Mouse (Mus musculus) midbrain, embryonic 11.5 days (tissue): ENCODE data around the gene Tcf15. TPM values are rescaled to one million over a fixed set of nuclear protein-coding genes. Genes with fewer than 3 reads are reported as not detected.

Experiments used
- ATAC-seq: fragments of 200-750 bp; cut with Nextera tagmentation; 2 replicates; pipeline ENCODE4 v1.8.0; 2017; ENCODE audit warnings: moderate TSS enrichment, moderate library complexity; ENCODE audit not compliant: low FRiP score
- DNase-seq: peaks from one replicate; pipeline ENCODE4 v3.0.0; 2015; ENCODE audit warnings: low spot score; ENCODE audit errors: missing footprints
- H3K27ac ChIP-seq: fragments of 300-500 bp; sonication (generic); 2 replicates; pipeline ENCODE4 v1.5.1; 2014; ENCODE audit warnings: low read depth, low read length
- H3K27me3 ChIP-seq: fragments of 300-500 bp; sonication (generic); 2 replicates; pipeline ENCODE4 v1.6.1; 2014; ENCODE audit warnings: mild to moderate bottlenecking, low read length, moderate library complexity, mixed read lengths; ENCODE audit not compliant: control insufficient read depth, insufficient read depth
- H3K36me3 ChIP-seq: fragments of 300-500 bp; sonication (generic); 2 replicates; pipeline ENCODE4 v1.6.1; 2014; ENCODE audit warnings: mild to moderate bottlenecking, low read length, moderate library complexity, mixed read lengths; ENCODE audit not compliant: control insufficient read depth, insufficient read depth
- H3K4me1 ChIP-seq: fragments of 300-500 bp; sonication (generic); 2 replicates; pipeline ENCODE4 v1.6.1; 2014; ENCODE audit warnings: low read length; ENCODE audit not compliant: control insufficient read depth, insufficient read depth
- H3K4me2 ChIP-seq: fragments of 300-500 bp; sonication (generic); 2 replicates; pipeline ENCODE4 v1.6.1; 2014; ENCODE audit warnings: mild to moderate bottlenecking, moderate library complexity
- H3K4me3 ChIP-seq: fragments of 300-500 bp; sonication (generic); 2 replicates; pipeline ENCODE4 v1.5.1; 2014; ENCODE audit warnings: low read depth, low read length
- H3K9ac ChIP-seq: fragments of 300-500 bp; sonication (generic); 2 replicates; pipeline ENCODE4 v1.6.1; 2014; ENCODE audit warnings: low read length
- H3K9me3 ChIP-seq: fragments of 300-500 bp; sonication (generic); 2 replicates; pipeline ENCODE4 v1.6.1; 2016; ENCODE audit warnings: low read length; ENCODE audit not compliant: control insufficient read depth
- WGBS: fragments of 180-500 bp; shearing (Covaris S2); extraction: QIAGEN DNeasy Blood & Tissue Kit; methylation state at CpG from one replicate; pipeline ENCODE4 v1.1.7; 2014; 5-methylcytosine and 5-hydroxymethylcytosine counted together
- polyA plus RNA-seq: library from polyadenylated mRNA; unstranded; fragments of >200 nt; fragmentation: Nextera tagmentation; extraction: Ambion mirVana; gene quantifications from 2 replicates; pipeline ENCODE4 v1.2.1, GENCODE M21; 2014

The Tcf15 gene
- polyA plus RNA-seq, 1 experiment from 2014 or later: 3.2 TPM

GRCm38 (mm10) chr2:152189213-152189612, 45.9 kb downstream of the Tcf15 start:
- Histone ChIP-seq H3K9ac (no peak overlapping the region), H3K27me3 (no peaks in the 10 kb centered on the region), H3K9me3 (no peaks in the 10 kb centered on the region), H3K4me3 (no peak overlapping the region), H3K36me3 (no peaks in the 10 kb centered on the region), H3K27ac (no peak overlapping the region), H3K4me1 (no peaks in the 10 kb centered on the region), H3K4me2 (no peak overlapping the region)
- ATAC-seq (no peak), DNase-seq (no peak)
- 80% methylated on average over 7 of the region's 7 CpGs for WGBS

GRCm38 (mm10) chr2:152189640-152190039, 46.3 kb downstream of the Tcf15 start:
- Histone ChIP-seq H3K4me2 (no peak overlapping the region), H3K9ac (no peak overlapping the region), H3K9me3 (no peaks in the 10 kb centered on the region), H3K4me3 (no peak overlapping the region), H3K27me3 (no peaks in the 10 kb centered on the region), H3K4me1 (no peaks in the 10 kb centered on the region), H3K36me3 (no peaks in the 10 kb centered on the region), H3K27ac (no peak overlapping the region)
- ATAC-seq (no peak), DNase-seq (no peak)
- 71% methylated on average over 9 of the region's 9 CpGs for WGBS

DNA sequence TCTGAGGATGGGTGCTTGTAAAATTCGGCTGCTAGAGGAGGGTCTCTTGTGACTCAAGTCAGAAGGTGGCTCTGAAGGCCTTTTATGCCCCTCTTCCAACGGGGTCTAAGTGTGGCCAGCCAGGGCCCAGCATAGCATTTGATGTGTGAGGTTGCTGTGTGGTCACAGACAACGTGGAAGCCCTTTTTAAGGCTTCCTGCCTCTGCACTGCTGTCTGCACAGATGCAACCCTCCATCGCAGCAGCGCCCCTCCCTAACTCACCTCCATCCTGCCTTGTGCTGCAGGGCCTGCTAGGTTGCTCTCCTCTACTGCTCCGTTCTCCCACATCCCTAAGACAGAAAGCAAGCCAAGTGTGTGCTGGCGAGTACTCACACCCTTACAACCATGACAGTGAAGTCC, 46.8 kb downstream of the Tcf15 start:
- H3K4me3 ChIP-seq: no peak overlapping the region
- ATAC-seq: no peak
- H3K27ac ChIP-seq: no peak overlapping the region
- no peaks in the 10 kb centered on the region for H3K9me3 ChIP-seq
- H3K4me1 ChIP-seq: no peaks in the 10 kb centered on the region
- H3K27me3 ChIP-seq: no peaks in the 10 kb centered on the region
- H3K36me3 ChIP-seq: no peaks in the 10 kb centered on the region
- no peak overlapping the region for H3K4me2 ChIP-seq
- DNase-seq: no peak
- H3K9ac ChIP-seq: no peak overlapping the region
- WGBS: 75% methylated on average over 7 of the region's 7 CpGs

DNA sequence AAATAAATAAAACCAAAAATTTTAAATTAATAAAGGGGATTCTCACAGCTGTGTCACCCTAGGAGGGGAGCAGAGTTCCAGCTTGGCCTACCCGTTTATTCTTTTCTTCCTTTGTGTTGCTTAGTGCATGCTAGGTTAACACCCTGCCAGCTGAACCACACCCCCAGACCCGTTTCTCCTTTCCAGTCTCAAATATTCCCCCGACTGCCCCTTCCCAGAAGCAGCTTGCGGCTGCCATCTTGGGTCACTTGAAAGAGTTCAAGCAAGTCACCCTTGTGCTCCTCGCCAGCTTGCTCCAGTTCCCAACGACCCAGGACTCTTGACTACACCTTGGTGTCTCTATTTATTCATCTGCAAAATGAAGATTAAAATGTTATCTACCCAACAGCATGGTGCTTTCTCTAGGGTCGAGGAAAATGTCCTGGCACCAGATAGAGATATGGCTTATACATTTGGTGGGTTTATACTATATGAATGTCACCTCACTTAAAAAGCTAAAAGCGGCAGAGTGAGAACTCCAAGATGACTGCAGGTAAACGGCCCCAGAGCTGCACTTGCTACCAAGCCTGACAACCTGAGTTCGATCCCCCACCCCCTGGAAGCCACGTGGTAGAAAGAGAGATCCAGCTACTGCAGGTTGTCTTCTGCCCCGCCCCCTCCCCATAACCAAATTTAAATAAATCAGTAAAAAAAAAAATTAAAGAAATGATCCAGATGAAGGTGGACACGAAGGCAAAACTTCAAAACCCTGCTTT, 49.4 kb downstream of the Tcf15 start:
- Histone ChIP-seq H3K27me3 (no peaks in the 10 kb centered on the region), H3K4me3 (no peak overlapping the region), H3K27ac (no peak overlapping the region), H3K4me2 (no peak overlapping the region), H3K36me3 (no peaks in the 10 kb centered on the region), H3K9ac (no peak overlapping the region), H3K9me3 (no peaks in the 10 kb centered on the region), H3K4me1 (no peaks in the 10 kb centered on the region)
- WGBS: 76% methylated on average over 13 of the region's 13 CpGs
- DNase-seq (no peak), ATAC-seq (no peak)

DNA sequence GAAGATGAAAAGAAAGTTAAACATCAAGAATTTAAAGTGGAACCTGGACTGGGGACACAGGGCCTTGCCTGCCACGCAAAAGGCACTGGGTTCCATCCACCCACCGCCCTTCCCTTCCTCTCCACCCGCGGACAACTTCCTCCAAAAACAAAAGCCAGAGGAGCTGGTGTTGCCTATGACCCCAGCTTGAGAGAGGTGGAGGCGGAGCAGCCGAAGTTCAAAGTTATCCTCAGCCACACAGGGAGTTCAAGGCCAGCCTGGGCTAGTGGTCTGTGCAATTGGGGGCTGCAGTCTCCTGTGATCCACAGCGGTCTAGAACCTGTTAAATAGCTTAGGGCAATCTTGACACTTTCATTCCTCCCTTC, 50.0 kb downstream of the Tcf15 start:
- no peaks in the 10 kb centered on the region for H3K4me1 ChIP-seq
- H3K9me3 ChIP-seq: no peaks in the 10 kb centered on the region
- no peaks in the 10 kb centered on the region for H3K27me3 ChIP-seq
- 73% methylated on average over 7 of the region's 7 CpGs for WGBS
- H3K4me3 ChIP-seq: no peak overlapping the region
- no peaks in the 10 kb centered on the region for H3K36me3 ChIP-seq
- no peak overlapping the region for H3K4me2 ChIP-seq
- no peak for DNase-seq
- no peak for ATAC-seq
- no peak overlapping the region for H3K9ac ChIP-seq
- no peak overlapping the region for H3K27ac ChIP-seq

GRCm38 (mm10) chr2:152194586-152194985, 51.2 kb downstream of the Tcf15 start:
- DNase-seq: no peak
- Histone ChIP-seq H3K9ac (no peak overlapping the region), H3K4me1 (no peaks in the 10 kb centered on the region), H3K4me3 (no peak overlapping the region), H3K27me3 (no peaks in the 10 kb centered on the region), H3K36me3 (no peaks in the 10 kb centered on the region), H3K27ac (no peak overlapping the region), H3K9me3 (no peaks in the 10 kb centered on the region), H3K4me2 (no peak overlapping the region)
- 89% methylated on average over 2 of the region's 2 CpGs for WGBS
- ATAC-seq: no peak

- ATAC-seq: peak; percentile 33
- no peak for DNase-seq
- no peaks in the 10 kb centered on the region for H3K4me1 ChIP-seq
- no peak overlapping the region for H3K4me2 ChIP-seq
- no peaks in the 10 kb centered on the region for H3K9me3 ChIP-seq
- no peaks in the 10 kb centered on the region for H3K36me3 ChIP-seq
- no peak overlapping the region for H3K27ac ChIP-seq
- 48% methylated on average over 3 of the region's 3 CpGs for WGBS
- H3K9ac ChIP-seq: no peak overlapping the region
- H3K4me3 ChIP-seq: no peak overlapping the region
- no peaks in the 10 kb centered on the region for H3K27me3 ChIP-seq
Observed at GRCm38 (mm10) chr2:152196896-152197295, 53.5 kb downstream of the Tcf15 start.

DNA sequence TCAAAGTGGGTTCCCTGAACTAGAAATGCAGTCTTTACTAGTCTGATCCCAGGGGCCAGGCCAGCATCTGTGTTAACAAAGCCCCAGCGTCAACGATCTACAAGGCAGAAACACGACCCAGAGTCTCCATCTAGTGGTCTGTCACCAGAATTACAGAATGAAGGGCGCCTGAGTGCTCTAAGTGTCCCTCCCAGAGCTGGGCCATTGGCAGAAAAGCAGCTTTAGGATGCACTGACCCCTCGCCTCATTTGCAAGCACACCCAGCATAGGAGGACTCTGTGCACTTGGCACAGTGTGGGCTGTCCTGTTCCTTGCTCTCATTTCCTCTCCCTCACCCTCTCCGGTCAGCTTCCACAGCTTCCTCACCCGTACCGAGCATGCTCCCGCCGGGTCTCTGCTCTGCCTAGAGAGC, 53.9 kb downstream of the Tcf15 start:
- DNase-seq: peak; percentile 98
- no peak overlapping the region for H3K9ac ChIP-seq
- ATAC-seq: peak; percentile 91
- no peak overlapping the region for H3K4me2 ChIP-seq
- no peaks in the 10 kb centered on the region for H3K4me1 ChIP-seq
- no peaks in the 10 kb centered on the region for H3K36me3 ChIP-seq
- no peak overlapping the region for H3K27ac ChIP-seq
- no peak overlapping the region for H3K4me3 ChIP-seq
- WGBS: 46% methylated on average over 10 of the region's 10 CpGs
- H3K9me3 ChIP-seq: no peaks in the 10 kb centered on the region
- no peaks in the 10 kb centered on the region for H3K27me3 ChIP-seq
